Mouse (Mus musculus) kidney, adult 18-20 months (tissue): ENCODE results near the gene Nod1.

Experiments
- DNase-seq: peaks from one replicate; pipeline ENCODE4 v3.0.0; 2021

Gene Nod1

DNA sequence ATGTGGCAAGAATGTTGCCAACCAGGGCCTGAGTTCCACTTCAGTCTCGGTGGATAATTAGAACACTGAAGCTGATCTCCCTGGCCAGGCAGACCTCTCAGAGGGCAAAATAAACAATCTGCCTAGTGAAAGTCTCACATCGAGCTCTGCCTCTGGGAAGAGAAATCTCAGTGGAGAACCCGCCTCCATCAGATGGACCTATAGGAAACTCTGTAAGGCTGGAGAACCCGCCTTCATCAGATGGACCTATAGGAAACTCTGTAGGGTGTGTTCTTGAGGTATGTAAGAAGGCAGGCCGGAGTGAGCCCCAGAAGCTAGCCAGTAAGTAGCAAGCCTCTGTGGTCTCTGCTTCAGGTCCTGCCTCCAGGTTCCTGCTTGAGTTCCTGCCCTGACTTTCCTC lies 37.5 kb downstream of the Nod1 start:
- no peak for DNase-seq

DNA sequence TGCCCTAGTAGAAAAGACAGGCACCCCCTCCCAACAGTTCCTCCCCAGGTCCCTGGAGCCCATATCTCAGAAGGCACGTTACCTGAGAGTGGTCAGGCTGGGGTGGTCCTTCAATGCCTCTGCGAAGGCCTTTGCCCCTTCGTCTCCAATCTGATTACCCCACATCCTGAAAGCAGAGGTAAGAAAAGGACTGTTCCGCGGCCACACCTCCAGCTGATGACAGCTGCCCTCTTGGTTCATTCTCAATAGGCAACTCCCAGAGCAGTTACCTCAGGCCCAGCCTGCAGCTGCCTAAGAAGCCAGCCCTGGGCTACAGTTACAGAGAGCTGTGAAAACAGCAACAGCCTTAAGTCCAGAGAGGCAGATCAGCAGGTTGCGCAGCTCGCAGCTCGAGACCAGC lies 38.1 kb downstream of the Nod1 start:
- no peak for DNase-seq

DNA sequence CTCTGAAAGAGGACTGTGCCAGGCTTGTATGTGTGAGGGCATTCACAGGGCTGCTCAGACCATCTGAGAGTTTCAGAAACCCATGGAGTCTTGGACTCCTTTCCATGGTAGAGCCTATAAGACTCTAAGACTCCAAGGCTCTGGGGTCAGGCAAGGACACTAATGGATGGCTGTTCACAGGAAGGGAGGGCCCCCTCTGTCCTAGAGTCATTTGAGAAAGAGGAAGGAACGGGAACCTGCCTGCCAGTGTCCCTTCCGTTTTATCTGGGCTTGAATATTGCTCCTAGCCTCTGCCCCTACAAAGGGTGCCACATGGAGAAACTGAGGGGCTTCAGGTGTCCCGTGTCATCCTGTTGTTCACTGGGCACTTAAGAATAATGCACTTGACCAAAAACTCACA lies 38.5 kb downstream of the Nod1 start:
- DNase-seq, result no peak

DNA sequence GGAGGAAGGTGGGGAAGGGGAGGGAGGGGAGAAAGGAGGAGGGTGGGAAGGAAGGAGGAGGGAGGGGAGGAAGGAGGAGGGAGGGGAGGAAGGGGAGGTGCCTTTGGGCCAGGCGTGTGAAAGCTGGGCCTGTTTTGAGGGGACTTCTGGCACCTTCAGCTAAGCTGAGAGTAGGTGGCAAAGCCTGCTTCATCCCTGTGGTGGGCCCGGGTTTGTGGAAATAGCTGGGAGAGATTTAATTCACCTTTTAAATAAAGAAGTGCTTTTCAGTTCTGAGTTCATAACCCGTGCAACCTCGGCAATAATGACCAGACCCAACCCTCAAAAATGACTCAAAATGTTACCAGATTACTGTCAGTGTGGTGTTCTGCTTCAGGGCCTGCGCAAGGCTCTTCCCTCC lies 39.2 kb downstream of the Nod1 start:
- no peak for DNase-seq

DNA sequence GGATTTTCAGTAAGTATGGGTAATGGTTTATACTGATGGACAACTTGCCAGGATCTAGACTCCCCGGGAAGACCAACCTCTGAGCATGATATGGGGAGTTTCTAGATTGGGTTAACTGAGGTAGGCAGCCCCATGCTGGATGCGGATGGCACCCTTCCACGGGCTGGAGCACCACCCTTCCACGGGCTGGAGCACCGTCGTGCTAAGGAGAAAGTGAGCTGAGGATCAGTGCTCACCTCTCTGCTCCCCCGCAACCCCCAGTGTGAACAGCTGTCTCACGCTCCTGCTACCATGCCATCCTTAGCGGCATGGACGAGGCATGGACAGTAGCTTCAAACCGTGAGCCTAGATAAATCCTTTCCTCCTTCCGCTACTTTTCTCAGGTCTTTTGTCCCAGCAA lies 39.9 kb downstream of the Nod1 start:
- no peak for DNase-seq

DNA sequence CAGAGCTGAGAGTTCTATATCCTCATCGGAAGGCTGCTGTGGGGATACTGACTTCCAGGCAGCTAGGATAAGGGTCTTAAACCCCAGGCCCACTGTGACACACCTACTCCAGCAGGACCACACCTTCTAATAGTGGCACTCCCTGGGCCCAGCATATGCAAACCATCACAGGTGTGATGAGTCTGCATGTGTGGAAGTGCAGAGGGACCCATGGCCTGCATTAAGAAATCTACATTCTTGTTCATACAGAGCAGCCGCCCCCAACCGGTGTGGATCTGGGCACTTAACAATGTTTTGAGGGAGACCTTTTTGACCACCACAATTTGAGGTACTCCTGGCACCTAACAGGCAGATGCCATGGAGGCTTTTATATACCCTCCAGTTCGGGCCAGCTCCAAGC lies 40.8 kb downstream of the Nod1 start:
- no peak for DNase-seq

DNA sequence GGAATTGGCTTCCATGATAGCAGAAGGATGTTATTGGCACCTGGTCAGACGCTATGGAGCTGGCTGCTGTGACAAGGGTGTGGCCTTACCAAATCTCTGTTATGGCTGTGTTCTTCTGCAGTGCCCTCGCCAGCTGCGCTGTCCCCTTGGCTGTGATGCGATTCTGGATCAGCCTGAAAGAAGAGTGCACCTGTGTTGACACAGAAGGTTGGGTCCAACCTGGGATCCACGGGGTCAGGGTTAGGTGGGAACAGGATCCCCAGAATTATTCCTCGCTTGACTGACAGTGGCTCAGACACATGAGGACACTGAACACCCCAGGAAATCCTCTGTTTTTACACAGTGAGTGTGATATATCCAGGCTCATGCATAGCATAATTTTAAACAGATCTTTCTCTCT lies 44.5 kb downstream of the Nod1 start:
- no peak for DNase-seq

DNA sequence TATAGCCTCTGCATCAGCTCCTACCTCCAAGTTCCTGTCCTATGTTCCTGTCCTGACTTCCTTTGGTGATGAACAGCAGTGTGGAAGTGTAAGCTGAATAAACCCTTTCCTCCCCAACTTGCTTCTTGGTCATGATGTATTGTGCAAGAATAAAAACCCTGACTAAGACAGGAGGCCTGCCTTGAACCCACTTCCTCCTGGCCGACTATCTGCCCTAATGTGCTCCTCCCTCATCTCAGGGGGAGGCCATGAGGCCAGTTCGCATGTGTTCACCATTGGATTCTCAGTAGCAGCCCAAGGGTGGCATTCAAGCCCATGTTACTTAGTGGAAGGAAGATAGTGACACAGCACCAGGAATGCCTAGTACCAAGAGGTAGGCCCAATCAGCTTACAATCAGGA lies 45.5 kb downstream of the Nod1 start:
- no peak for DNase-seq

DNA sequence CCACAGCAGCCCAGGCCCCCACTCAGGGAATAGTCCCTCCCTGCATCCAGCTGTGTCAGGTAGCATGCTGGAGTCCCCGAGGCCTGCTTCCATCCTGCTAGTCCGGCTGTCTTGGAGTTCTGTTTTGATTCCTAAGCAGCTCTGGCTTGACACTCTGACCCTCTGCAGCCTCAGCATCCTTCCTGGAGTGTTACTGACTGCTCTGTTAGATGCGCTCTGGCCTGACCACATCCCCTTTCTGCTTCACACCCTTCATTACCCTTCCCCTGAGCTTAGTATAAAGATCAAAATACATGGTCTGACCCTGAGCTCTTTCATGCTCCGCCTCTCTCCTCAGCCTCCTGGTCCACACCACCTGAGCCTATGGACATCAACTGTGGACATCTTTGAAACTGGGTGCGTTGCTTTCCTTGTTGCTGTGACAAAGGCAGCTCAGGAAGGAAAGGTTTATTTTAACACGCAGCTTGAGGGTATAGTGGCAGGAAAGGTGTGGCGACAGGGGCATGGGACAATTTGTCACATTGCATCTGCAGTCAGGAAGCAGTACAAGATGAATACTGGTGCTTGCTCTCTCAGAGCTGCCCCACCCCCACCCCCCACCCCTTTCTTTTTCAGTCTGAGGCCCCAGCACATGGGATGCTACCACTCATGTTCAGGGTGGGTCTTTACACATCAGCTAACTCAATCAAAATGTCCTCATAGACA lies 46.5 kb downstream of the Nod1 start:
- DNase-seq, result no peak

DNA sequence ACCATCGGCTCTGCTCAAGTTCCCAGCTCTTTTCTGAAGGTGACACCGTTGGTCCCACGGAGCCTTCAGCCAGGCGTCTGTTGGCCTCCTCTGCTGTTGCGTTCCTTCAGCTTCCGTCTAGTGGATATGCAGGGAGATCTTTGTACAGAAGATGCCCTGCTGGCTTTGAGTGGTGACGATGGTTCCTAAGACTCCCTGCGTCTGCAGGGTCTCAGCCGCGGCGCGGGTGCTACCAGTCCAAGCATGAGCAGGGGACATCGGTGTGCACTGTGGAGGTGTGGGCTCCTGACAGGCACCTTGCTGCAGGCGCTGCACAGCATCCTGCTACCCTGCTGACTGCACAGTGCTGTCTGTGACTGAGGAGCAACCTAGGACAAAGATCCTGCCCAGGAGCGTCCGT lies 47.9 kb downstream of the Nod1 start:
- DNase-seq, result peak; percentile 1

DNA sequence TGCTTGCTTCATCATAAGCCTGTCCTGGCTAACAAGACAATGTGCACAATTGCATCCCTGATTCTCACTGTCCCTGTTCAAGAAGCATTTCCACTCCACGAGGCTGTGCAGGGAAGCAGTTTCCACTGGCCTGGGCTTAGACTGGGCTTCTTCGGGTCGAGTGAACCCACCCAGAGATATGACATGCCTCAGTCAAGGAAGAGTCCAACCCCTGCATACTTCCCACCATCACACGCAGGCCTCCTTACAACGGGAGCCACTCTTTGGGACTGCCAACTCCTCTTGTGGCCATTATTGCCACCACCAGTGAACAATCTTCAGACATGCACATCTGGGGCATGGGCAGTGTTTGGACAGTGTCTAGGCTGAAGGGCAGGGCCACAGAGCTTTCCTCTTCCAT lies 53.9 kb downstream of the Nod1 start:
- no peak for DNase-seq

DNA sequence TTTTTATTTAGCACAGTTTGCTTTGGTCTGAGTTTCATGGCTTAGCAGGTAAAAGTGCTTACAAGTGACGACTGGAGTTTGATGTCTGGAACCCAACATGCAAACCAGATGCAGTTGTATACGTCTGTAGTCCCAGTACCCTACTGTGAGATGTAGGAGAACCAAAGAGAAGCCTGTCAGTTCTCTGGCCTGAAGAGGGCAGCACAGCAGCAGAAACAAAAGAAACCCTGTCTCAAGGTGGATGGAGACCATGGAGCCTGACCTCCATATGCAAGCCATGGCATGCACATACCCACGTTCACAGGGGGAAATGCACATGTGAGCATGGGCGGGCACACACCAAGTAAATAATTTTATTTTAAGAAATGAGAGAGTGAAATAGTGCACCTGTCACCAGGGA lies 54.9 kb downstream of the Nod1 start:
- DNase-seq, result peak; percentile 70

DNA sequence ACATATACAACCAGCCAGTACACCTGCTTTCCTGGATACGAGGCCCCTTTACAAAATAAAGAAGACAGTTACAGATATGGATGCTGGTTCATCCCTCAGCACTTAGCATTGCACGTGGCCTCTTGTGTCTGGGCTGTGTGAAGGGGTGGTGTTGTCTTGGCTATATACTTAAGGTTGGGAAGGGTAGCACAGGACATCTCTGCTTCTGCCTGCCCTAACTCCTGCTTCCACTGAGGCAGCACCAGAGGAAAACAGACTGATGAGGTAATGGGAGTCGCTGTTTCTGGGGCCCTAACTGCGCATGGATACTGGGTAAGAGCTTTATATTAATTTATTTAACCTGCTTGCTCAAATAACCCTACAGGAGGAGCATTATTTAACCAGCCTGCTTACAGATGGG lies 55.5 kb downstream of the Nod1 start:
- no peak for DNase-seq

DNA sequence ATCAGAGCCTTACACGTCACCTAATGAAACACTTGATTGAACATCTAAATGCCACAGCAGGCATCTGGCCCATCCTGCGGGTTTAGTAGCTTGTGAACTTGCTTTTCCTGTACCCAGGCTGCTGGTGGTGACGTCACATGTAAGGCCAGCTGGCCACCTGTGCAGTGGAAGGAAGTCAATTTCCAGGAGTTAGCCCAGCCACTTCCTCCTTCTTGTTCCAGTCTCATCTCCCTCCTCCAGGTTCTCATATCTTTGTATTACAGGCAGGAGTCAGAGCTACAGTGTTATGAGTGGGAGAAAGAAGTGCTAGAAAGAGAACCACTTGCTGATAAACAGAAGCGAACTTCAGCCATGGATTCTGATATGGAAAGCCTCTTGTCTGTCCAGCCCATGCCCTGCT lies 56.2 kb downstream of the Nod1 start:
- DNase-seq, result peak; percentile 0

DNA sequence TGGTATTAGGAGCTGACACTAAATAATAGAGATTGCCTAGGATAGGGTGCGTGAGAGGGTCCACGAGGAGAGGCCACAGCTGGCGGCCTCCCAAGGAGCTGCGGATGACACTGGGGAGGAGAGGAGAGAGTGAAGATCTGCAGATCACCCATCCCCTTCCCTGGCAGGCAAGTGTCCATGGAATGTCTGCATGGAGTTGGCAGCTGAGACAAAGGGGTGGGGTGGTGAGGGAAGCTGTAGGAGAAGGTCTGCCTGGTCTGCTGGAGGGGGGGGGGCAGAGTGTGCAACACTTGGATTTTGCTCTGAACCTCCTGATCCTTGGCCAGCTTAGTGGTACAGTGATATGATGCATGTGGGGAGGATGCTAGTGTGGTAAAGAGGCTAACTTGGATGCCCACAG lies 57.4 kb downstream of the Nod1 start:
- peak; percentile 0 for DNase-seq

DNA sequence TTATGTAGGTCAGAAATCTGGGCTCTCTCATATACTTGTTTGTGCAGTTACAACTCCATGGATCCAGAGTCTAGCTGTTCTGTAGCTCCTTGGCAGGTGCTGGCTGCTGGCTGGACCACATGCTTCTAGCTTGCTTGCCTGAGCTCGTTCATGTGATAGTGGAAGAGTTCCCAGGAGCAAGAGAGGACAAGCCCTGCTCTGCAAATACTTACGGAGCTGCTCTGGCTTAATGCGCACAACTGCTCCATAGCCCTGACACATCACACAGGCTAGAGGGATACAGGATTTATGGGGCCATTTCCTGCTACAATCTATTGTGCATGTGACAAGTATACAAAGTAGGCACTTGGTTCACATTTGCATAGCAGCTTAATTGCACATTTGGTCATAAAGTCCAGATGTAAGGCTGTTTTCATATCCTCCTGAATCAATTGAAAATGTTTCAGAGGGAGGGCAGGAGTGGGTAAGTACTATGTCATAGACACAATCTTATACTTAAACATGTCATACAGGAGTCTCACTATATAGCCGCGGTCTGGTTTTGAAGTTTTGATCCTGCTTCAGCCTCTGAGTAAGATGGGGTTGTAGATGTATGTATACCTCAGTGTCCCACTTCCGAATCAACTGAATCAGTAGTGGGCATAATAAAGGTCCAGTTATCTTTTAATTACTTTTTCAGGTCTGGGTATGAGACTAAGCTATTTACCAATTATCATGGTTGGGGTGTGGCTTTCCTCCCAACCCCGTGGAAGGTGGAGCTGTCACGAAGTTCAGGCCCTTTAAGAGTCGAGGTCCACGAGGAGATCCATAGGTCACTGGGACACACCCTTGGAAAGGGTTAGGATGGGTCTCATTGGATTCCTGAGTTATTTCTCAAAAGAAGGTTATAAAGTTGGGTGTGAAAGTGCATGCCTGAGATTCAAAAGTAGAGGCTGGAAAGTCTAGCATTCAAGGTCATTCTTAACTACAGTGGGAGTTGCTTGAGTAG lies 66.1 kb downstream of the Nod1 start:
- DNase-seq, result no peak

DNA sequence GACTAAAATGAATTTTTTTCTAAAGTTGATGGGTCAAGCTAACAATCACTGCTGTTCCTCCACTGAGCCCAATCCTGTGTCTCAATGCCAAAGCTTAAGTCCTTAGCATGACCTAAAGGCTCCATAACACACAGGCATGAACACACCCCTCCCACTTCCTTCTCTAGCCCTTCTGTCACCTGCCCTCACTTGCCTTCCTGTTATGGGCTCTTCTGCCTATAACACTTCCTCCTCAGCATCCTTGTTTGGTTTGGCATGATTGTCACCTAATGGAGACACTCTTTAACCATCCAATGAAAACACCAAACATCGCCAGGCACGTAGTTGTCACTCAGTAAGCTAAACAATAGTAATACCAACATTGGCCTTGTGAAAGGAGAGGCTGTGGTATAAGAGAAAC lies 69.9 kb downstream of the Nod1 start:
- no peak for DNase-seq

DNA sequence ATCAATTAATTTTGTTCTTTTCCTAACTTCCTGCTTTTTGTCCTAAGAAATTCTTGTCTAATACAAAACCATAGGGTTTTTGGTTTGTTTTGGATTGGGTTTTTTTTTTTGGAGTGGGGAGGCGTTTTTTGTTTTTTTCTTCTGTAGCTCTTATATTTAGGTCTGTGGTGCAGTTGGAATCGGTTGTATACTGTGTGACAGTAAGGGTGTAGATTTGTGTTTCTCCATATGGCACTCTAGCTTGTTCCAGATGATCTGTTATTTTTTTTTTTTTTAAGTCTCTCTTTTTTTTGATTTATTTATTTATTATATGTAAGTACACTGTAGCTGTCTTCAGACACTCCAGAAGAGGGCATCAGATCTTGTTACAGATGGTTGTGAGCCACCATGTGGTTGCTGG lies 72.2 kb downstream of the Nod1 start:
- no peak for DNase-seq

DNA sequence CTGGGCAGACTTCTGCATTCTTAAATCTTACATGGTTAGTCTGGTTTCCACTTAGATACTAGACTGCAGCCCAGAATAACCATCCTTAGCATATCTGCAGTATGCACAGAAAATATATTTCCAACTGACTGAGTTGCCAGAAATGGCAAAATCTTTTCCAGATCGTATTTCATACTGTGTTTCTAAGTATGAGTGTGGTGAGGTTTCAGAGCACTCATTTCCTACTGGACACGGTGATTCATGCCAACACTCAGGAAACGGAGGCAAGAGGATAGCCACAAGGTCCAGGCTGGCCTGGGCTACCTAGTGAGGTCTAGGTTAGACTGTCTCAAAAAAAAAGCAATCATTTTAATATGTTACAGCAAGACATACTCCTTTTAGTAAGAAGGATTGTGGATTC lies 81.0 kb downstream of the Nod1 start:
- DNase-seq, result no peak

DNA sequence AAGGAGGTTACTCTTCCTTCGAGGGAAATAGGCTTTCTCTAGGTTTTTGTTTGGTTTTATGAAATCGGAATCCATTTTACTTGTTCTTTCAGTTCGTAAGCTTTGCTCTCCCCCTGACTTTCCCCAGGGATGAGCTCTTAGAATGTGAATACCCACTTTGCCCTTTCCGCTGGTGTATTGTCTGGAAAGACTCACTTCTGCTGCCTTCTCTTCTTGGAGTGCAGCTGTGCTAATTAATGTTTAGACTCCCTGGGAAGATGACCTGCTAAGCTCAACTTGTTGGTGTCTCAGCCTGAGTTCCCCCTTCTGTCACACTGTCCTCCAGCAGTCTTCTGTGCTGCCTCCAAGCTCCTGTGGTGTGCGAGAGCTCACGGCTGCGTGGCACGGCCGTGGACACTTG lies 82.2 kb downstream of the Nod1 start:
- no peak for DNase-seq

DNA sequence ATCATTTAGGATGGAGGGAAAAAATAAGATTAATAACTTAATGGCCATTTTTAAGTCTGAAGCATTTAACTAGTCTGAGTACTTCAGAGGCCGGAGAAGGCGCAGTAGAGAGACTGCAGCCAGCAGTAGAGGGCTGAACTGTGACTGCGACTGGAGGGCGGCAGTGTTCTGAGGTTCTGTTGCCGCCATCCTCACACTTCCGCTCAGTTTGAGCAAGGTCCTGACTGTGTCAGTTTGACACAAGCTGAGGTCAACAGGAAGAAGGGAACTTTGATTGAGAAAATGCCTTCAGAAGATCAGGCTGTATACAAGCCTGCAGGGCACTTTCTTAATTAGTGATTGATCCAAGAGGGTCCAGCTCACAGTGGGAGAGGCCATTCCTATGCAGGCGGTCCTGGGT lies 86.2 kb downstream of the Nod1 start:
- DNase-seq, result no peak

DNA sequence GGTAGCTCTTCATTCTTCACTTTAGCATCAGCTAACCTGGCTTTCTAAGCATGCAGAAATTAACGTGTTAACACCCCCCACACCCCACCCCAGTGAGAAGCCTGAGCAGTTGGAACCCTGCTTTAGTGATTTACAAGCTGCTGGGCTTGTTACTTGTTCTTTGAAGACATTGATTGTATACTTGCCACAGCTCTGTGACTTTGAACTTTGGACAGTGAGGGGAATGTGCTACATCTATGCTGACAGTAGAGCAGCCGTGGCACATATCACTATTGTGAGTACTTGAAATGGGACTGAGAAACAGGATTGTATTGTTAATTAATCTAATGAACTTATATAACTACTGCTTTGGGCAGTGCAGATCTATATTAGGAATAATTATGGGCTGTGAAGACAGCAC lies 89.0 kb downstream of the Nod1 start:
- DNase-seq, result no peak

DNA sequence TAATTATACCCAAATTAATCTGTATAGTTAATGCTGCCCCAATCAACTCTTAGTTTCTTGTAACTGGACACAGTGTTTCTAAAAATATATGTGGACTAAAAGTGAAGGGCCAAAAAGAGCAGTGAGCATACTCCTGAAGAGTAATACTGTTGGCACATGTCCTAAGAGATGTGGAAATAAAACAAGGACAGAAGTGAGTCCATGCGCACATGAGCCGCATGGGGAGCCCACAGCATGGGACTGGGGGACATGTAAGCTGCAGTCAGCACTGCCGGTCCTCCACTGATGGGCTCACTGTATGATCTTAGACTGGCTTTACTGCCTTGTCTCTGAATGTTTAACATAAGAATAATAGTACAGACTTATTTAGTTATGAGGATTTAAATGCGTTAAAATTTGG lies 92.3 kb downstream of the Nod1 start:
- DNase-seq, result no peak

DNA sequence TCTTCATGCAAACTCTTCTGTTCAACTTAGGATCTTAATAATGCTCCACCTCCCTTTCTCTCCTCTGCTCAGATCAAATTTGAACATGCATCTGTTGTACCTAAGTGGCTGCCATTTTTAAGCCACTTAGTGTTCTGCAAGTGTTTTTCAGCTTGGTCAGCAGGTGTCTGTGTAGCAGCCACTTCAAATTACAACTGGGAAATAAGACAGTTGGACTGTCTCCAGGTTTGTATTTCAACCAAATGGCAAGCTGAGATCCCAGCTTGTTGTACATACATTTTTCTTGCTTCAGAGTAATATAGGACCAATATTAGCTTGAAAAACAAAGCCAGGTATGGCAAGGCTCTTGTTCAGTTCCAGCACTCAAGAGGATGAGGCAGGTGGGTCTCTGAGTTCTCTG lies 93.9 kb downstream of the Nod1 start:
- no peak for DNase-seq

DNA sequence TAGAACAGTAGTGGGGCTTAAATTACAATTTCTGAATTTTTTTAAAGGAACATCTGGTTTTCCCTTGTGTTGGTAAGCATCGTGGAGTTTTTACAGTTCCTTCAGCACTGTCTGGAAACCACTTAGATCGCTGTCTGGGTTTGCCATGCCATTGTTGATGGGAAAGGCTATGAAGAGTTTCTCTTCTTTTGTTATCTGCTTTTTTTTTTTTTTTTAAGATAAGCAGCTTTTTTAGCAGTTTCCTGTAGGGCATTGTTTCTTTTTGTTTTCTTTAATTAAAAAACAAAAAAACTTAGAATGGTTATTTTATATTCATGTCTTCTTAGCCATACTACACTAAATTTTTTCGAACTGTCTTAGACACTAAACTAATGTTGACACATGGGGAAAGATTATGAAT lies 94.8 kb downstream of the Nod1 start:
- no peak for DNase-seq
